Mouse (Mus musculus) bone marrow macrophage, adult 2 months (primary cell): ENCODE measurements around the gene Hipk1.

Experiments
- CTCF ChIP-seq: IDR thresholded peaks from 2 replicates; pipeline ENCODE4 v1.5.1; 2012; ENCODE audit warnings: low read depth, mild to moderate bottlenecking, low read length, moderate library complexity
- POLR2A ChIP-seq: IDR thresholded peaks from 2 replicates; pipeline ENCODE4 v1.6.1; 2012; ENCODE audit warnings: mild to moderate bottlenecking, low read depth, low read length, borderline replicate concordance

- TF ChIP-seq POLR2A (no peak), CTCF (no peak)
Observed at GRCm38 (mm10) chr3:103789096-103789495, 2.3 kb downstream of the Hipk1 start.
